Mouse (Mus musculus) cerebellum, adult 11 months (tissue): Measurements from ENCODE around the gene Tpra1.

Experiments
- DNase-seq: peaks from one replicate; pipeline ENCODE4 v3.0.0; 2022

The Tpra1 gene

GRCm38 (mm10) chr6:88901947-88902820 lies at the start of gene Tpra1:
TSS of gene Tpra1 (plus strand) at chr6:88902251.
- DNase-seq = peak; percentile 90

DNA sequence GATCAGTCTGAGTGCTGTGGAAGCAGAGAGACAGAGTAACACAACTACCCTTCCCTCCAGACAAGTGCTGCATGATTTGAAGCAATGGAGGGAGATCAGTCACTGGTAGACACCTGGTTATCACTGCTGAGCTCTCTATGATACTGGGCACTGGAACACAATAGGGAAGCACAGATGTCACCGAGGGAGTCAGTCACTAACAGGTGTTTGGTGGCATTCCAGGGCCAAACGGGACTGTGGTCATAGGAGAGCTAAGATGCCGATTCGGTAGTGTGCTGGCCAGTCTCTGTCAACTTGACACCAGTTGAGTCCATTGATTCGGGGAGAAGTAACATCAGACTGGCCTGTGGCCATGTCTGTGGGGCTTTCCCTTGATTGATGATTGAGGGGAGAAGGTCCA lies 47.5 kb upstream of the Tpra1 start:
- DNase-seq = no peak

DNA sequence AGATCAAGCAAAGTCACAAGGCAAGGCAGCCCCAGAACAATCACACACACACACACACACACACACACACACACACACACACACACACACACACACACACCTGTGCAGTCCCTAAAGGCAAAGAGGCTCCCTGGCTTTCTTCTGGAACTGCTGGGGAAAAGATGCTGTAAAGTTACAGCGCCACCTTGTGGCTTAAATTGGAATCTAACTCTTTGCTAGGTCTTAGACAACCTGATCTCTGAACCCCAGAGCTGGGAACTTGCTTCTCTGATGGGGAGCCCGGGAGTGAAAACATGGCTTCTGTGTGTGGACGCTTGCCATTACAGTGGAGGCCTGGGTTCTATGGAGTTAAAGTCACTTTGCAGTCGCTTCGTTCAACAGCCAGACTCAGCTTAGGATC lies 46.4 kb upstream of the Tpra1 start:
- peak; percentile 70 for DNase-seq

- peak; percentile 72 for DNase-seq
Observed at GRCm38 (mm10) chr6:88857249-88857648, 44.8 kb upstream of the Tpra1 start.

- no peak for DNase-seq
Observed at GRCm38 (mm10) chr6:88857830-88858229, 44.2 kb upstream of the Tpra1 start.

- no peak for DNase-seq
Observed at GRCm38 (mm10) chr6:88858341-88858740, 43.7 kb upstream of the Tpra1 start.

DNA sequence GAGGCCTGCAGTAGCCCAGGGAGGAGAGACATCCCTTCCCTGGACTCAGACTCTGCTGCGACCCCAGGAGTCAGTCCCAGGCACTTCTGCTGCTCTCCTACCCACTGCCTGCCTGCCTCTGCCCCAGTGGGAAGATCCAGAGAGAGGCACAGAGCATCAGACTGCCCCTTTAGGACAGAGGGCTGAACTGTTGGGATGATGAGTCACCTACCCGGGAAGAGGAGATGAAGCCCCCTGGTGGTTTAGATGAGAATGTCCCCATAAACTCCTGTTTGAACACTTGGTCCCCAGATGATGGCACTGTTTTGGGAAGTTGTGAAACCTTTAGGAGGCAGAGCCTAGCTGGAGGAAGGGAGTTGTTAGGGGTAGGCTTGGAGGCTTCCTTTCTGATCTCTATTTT lies 41.1 kb upstream of the Tpra1 start:
- DNase-seq = no peak

DNA sequence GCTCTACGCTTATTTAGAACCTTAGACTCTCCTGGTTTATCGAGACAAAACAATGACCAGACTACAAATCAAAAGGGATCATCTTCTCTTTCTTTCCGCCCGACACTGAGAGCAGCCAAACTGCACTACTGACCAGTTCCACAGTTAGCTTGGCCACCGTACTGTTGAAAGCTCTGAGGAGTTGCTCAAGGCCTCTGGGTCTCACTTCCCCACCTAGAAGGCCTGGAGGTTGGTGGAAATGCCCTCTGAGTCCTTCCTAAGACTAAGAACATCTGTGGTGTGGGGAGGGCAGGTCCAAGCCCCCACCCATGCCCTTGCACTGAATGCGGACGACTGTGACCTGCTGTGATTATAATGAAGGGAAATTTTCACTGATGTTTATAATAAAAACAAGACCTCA lies 36.3 kb upstream of the Tpra1 start:
- no peak for DNase-seq

- DNase-seq = no peak
Observed at GRCm38 (mm10) chr6:88869459-88869858, 32.6 kb upstream of the Tpra1 start.

DNA sequence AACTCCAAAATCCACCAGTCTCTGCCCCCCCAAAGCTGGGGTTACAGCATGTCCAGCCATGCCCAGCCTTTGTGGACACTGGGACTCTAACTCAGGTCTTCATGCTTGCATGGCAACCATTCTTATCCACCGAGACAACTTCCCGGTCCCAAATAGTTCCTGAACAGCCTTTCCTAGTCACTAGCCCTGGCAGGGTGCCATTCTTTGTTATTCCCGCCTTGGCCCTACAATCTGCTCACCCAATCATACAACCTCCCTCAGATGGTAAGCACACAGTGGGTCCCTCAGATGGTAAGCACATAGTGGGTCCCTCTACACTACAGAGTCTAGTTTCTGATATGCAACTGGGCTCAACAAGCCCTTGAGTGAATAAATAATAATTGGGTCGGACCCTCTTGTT lies 31.5 kb upstream of the Tpra1 start:
- DNase-seq = no peak

DNA sequence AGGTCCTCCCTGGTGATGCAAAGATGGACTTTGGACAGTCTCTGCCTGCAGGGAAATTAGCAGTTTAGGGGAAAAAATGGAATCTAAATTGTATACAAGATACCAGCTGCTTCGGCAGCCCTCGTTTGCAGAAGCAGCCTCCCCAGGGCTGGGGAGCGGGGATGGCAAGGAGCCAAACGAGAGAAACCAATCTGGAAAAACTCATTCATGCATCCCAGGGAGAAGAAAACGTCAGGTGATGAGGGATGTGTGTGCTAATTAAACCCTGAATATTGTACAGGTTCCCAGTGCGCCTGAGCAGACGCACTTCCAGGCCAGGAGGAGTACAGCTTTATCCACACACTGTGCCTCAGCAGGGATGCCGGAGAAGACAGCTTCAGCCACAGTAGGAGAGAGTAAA lies 30.5 kb upstream of the Tpra1 start:
- peak; percentile 51 for DNase-seq

GRCm38 (mm10) chr6:88872811-88873210 lies 29.2 kb upstream of the Tpra1 start:
- DNase-seq = no peak

- peak; percentile 53 for DNase-seq
Observed at GRCm38 (mm10) chr6:88873965-88874867, 27.8 kb upstream of the Tpra1 start.

- DNase-seq = peak; percentile 85
Observed at GRCm38 (mm10) chr6:88874868-88875508, 27.1 kb upstream of the Tpra1 start, which contains the start of gene Podxl2. TSS of gene Podxl2 (minus strand) at chr6:88875044.

DNA sequence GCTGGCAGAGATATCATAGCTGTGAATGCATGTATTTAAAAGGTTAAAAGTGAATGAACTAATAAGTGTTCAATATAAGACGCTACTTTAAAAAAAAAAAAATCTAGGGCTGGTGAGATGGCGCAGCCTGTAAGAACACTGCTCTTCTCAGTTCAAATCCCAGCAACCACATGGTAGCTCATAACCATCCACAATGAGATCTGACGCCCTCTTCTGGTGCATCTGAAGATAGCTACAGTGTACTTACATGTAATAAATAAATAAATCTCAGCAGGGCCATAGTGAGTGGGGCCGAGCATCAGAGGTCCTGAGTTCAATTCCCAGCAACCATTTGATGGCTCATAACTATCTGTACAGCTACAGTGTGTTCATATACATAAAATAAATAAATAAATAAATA lies 22.6 kb upstream of the Tpra1 start:
- DNase-seq = no peak

- DNase-seq = no peak
Observed at GRCm38 (mm10) chr6:88881334-88881733, 20.7 kb upstream of the Tpra1 start.

DNA sequence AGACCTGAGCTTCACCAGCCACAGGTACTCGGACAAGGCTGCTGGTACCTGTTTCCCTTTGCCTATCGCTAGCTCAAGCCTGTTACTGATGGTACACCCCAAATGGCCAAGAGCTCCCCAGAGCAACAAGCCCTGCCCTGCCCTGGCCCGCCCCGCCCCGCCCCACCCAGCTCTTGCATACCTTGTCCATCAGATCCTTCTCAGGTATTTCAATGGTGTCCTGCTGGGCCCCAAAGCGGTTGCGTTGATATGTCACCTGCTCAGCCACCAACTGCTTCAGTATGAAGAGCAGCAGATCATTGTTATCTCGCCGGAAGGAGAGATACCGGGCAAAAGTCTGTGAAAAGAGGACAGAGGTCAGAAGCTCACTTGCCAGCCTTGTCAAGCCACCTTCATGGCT lies 17.9 kb upstream of the Tpra1 start:
- no peak for DNase-seq

DNA sequence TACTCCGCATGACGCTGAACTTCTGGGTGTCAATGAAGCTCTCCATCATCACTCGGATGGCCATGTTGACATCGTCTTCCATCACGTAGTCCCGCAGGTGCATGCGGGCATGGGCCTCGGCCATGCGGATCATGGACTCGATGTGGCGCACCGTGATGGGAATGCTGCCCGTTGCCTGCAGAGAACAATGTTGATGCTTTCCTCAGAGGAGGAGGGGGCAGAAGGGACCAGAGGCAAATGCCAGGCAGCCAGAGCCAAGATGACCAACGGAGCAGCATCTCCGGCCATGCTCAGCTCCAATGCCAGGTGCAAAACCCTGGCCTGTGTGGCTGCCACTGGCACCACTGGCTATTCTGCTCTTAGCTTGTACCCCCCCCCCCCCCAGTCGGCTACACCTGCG lies 17.4 kb upstream of the Tpra1 start:
- no peak for DNase-seq

- no peak for DNase-seq
Observed at GRCm38 (mm10) chr6:88885644-88886416, 16.2 kb upstream of the Tpra1 start.

DNA sequence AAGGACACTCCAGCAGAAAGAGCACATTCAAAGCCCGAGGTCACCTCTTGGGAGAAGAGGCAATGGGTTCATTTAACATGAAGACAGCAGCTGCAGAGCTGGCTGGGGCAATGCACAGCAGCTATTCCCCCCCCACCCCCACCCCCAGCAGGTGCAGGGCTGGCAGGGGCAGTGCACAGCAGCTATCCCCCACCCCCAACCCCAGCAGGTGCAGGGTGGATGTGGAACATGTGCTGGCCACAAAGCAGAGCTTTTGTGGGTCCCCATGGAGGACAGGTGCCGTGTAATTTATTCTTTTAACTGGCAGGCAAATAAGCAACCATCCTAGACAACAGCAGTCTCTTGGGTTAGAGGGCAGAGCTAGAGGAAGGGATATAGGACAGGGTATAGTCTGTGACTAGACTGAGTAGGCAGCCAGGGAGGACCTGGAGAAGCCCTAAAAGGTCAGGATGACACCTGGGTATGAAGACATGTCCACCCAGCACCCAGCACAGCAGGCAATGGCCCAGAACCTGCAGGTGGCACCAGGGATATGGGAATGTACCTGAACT lies 15.6 kb upstream of the Tpra1 start:
- no peak for DNase-seq

DNA sequence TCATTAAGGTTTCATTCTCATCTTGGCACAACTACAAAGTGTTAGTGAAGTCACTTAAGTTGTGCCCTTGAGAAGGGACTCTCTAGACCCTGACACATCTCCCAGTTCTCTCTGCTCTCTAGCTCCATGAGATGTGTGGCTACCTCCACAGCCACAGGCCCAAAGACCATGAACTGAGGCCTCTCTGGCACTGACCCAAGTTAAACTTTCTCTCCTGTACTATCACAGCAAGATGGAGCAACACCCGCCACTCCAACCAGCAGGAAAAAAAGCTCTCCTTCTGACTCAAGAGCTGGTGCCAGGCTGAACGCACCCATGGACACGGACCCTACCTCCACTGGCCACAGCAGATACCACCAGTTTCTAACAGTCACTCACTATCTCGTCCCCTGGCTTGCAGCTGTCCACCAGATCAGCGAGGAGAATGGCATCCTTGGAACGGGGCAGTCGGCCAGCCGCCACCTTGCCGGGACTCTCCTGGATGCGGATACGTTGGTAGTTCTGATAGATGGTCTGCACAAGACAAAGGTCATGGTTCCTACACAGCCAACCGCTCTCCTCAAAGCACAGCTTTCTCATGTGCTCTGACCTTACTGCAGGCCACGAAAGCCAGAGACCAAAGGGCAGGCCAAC lies 12.5 kb upstream of the Tpra1 start:
- DNase-seq = no peak

DNA sequence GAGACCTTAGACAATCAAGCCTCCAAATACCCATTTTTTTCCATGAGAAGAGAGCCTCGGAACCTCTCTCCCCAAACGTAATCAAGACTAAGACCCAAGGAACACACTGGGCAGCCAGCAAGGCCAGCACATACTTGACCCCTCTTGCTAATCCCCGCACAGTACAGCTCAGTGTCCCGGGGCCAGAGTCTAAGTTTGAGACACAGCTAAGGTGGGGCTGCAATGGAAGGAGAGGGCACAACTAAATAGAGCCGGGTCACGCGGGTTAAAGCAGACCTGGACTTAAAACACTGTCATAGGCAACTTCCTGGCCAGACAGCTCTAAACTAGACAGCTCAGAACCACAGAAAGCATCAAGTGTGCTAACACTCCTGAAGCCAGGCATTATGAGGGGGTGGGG lies 11.2 kb upstream of the Tpra1 start:
- no peak for DNase-seq
